Mouse (Mus musculus) stomach, postnatal 0 days (tissue): ENCODE data around the gene 1810010H24Rik.

Experiments used
- CTCF ChIP-seq: IDR thresholded peaks from 2 replicates; pipeline ENCODE4 v1.5.1; 2016; ENCODE audit warnings: antibody characterized with exemption, low read depth, mild to moderate bottlenecking, moderate library complexity
- EP300 ChIP-seq: optimal IDR thresholded peaks from 2 replicates; pipeline ENCODE3; 2016; ENCODE audit warnings: antibody characterized with exemption

DNA sequence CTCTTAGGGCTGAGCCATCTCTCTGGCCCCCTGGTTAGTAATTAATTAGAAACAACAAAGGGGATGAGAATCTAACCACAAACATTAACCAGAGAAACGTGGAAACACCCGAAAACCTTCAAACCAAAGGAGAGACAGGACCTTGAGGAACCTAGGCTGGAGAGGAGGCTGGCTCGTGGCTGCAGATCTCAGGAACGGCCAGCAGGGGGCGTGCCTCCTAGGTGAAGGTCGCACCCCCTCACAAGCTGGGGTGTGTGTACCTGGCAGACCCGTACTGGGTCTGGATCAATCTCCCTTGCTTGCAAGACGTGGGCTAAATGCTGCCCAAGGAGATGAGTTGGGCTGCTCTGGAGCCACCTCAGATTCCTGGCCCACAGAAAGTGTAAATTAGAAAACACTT, 6.9 kb upstream of the 1810010H24Rik start:
- TF ChIP-seq CTCF (peak; percentile 68), EP300 (no peak)
